ENCODE assay signal across 14 mouse cellular contexts in genomic region chr1:143000216-143000615, GRCm38 (mm10).
"Had no signal": no experiment of that assay in that cellular context is flagged by ENCODE, and none has a peak within 500 bp of the region (broad histone marks: within the 10 kb centered on the region; RNA-seq: fewer than 3 reads in every experiment).

No protein-coding gene starts in this region.

- H3K27me3 ChIP-seq: limb, embryonic 13.5 days; liver, embryonic 15.5 days; midbrain, embryonic 12.5 days had no signal

- H3K9me3 ChIP-seq: limb, embryonic 13.5 days; liver, embryonic 15.5 days; midbrain, embryonic 12.5 days had no signal

- H3K4me2 ChIP-seq: limb, embryonic 13.5 days; liver, embryonic 15.5 days; lung, embryonic 14.5 days; midbrain, embryonic 12.5 days had no signal

- DNase-seq: kidney, adult 9 months; kidney, postnatal 36 days; left cerebral cortex, postnatal 4 days; lung, embryonic 14.5 days; lung, postnatal 14 days; right cerebral cortex, adult 18-20 months; right cerebral cortex, postnatal 25 days; thymus, postnatal 4 days had no signal

- H3K9ac ChIP-seq: limb, embryonic 13.5 days; liver, embryonic 15.5 days; lung, embryonic 14.5 days; midbrain, embryonic 12.5 days had no signal

- H3K36me3 ChIP-seq: limb, embryonic 13.5 days; liver, embryonic 15.5 days; midbrain, embryonic 12.5 days had no signal

- H3K4me3 ChIP-seq: limb, embryonic 13.5 days; liver, embryonic 15.5 days; midbrain, embryonic 12.5 days had no signal

- ATAC-seq: intestine, postnatal 0 days; midbrain, embryonic 16.5 days had no signal

- H3K27ac ChIP-seq: kidney, postnatal 0 days; limb, embryonic 13.5 days; liver, embryonic 15.5 days; midbrain, embryonic 12.5 days had no signal

- H3K4me1 ChIP-seq: limb, embryonic 13.5 days; liver, embryonic 15.5 days; midbrain, embryonic 12.5 days had no signal
